In the genomic region with DNA sequence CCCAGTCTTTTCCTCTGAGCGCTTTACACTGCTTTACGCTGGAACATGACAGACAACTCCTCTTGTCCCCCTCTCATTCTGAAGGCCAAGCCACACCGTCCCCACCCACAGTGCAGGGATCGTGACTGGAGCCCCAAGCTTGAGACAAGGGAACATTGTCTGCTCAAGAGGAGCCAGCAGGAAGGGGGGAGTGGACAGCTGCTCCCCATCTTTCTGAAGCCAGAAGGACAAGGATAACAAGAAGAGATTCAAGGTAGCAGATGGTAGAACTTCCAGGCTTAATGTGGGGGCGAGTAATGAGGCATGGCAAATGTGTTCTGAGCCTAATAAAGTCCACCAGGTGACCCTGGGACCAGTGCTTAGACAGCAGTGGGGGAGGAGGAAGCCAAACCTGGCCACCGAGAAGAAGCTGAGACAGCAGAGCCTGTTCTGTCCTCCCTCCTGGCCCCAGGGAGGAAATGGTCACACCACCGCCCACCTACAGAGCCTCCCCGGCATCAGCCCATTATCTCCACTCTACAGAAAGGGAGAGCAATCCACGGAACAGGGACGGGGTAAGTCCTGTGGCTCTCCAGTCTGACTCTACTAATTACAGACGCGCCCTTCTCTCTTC, we compare ENCODE assay signal across 8 mouse cellular contexts. TPM values are rescaled to one million over a fixed set of nuclear protein-coding genes. Genes with fewer than 3 reads are reported as not detected.
DNase-seq lines count a peak whose midpoint lies in the region; ATAC-seq and TF ChIP-seq lines count a peak whose summit lies in the region.

No protein-coding gene starts in this region.

- TF ChIP-seq CTCF in liver, postnatal 0 days (IDR thresholded peaks at IDR 0.05; ENCODE audit: low read depth) = no peak

- H3K27me3 ChIP-seq in liver, embryonic 11.5 days (replicated peaks; ENCODE audit: control insufficient read depth, insufficient read depth, low read length) = peaks cover 40% of the 10 kb centered on the region
- peaks cover 29% of the 10 kb centered on the region for H3K27me3 ChIP-seq in liver, postnatal 0 days (ENCODE audit: insufficient read depth, low read length)
- H3K27me3 ChIP-seq in forebrain, embryonic 11.5 days (ENCODE audit: control insufficient read depth, insufficient read depth, low read length) = 0 out of 2 replicates have a peak, but pooled peaks cover 2% of the 10 kb centered on the region
- no peaks in the 10 kb centered on the region for H3K27me3 ChIP-seq in kidney, embryonic 14.5 days (ENCODE audit: control insufficient read depth, insufficient read depth, low read length)
- peaks cover 15% of the 10 kb centered on the region for H3K27me3 ChIP-seq in midbrain, embryonic 16.5 days (ENCODE audit: control insufficient read depth, insufficient read depth, low read depth, low read length)

- H3K4me3 ChIP-seq in liver, embryonic 11.5 days (ENCODE audit: low read depth, low read length) = peak overlapping the region; percentile 65
- no peak overlapping the region for H3K4me3 ChIP-seq in liver, postnatal 0 days (ENCODE audit: low read depth, low read length)
- H3K4me3 ChIP-seq in forebrain, embryonic 11.5 days (ENCODE audit: low read depth, low read length) = peak overlapping the region; percentile 27
- peak overlapping the region; percentile 87 for H3K4me3 ChIP-seq in kidney, embryonic 14.5 days (ENCODE audit: low read length)
- peak overlapping the region; percentile 8; the same call in 1 of the 2 replicates for H3K4me3 ChIP-seq in midbrain, embryonic 16.5 days (ENCODE audit: low read depth, low read length)

- 31% methylated on average over 12 of the region's 12 CpGs for WGBS in liver, embryonic 11.5 days
- 49% methylated on average over 12 of the region's 12 CpGs for WGBS in liver, postnatal 0 days (ENCODE audit: insufficient replicate concordance)
- 35% methylated on average over 12 of the region's 12 CpGs for WGBS in forebrain, embryonic 11.5 days
- 8% methylated on average over 12 of the region's 12 CpGs for WGBS in kidney, embryonic 14.5 days
- WGBS in midbrain, embryonic 16.5 days = 30% methylated on average over 12 of the region's 12 CpGs

- no peak overlapping the region for H3K9ac ChIP-seq in liver, embryonic 11.5 days (ENCODE audit: low read depth, low read length)
- H3K9ac ChIP-seq in liver, postnatal 0 days (replicated peaks) = no peak overlapping the region
- H3K9ac ChIP-seq in forebrain, embryonic 11.5 days (ENCODE audit: low read length) = peak overlapping the region; percentile 4
- H3K9ac ChIP-seq in kidney, embryonic 14.5 days (ENCODE audit: low read depth, low read length) = peak overlapping the region; percentile 95
- no peak overlapping the region for H3K9ac ChIP-seq in midbrain, embryonic 16.5 days (ENCODE audit: low read depth, low read length)

- H3K9me3 ChIP-seq in liver, embryonic 11.5 days (ENCODE audit: control insufficient read depth, low read length) = no peaks in the 10 kb centered on the region
- H3K9me3 ChIP-seq in liver, postnatal 0 days (ENCODE audit: low read length) = no peaks in the 10 kb centered on the region
- H3K9me3 ChIP-seq in forebrain, embryonic 11.5 days (ENCODE audit: control insufficient read depth, low read length) = no peaks in the 10 kb centered on the region
- H3K9me3 ChIP-seq in kidney, embryonic 14.5 days (ENCODE audit: control insufficient read depth, low read length) = no peaks in the 10 kb centered on the region
- H3K9me3 ChIP-seq in midbrain, embryonic 16.5 days (replicated peaks; ENCODE audit: control insufficient read depth, low read length, poor library complexity, severe bottlenecking) = no peaks in the 10 kb centered on the region

- no peak overlapping the region for H3K27ac ChIP-seq in liver, embryonic 11.5 days (ENCODE audit: low read depth, low read length)
- no peak overlapping the region for H3K27ac ChIP-seq in liver, postnatal 0 days (ENCODE audit: low read depth)
- no peak overlapping the region for H3K27ac ChIP-seq in forebrain, embryonic 11.5 days (ENCODE audit: low read depth, low read length)
- H3K27ac ChIP-seq in kidney, embryonic 14.5 days (ENCODE audit: low read depth, low read length) = peak overlapping the region; percentile 60; the same call in 1 of the 2 replicates
- H3K27ac ChIP-seq in midbrain, embryonic 16.5 days (ENCODE audit: low read length) = no peak overlapping the region

- no peaks in the 10 kb centered on the region for H3K36me3 ChIP-seq in liver, embryonic 11.5 days (ENCODE audit: control insufficient read depth, insufficient read depth, low read length)
- H3K36me3 ChIP-seq in liver, postnatal 0 days (replicated peaks; ENCODE audit: insufficient read depth, low read length) = no peaks in the 10 kb centered on the region
- no peaks in the 10 kb centered on the region for H3K36me3 ChIP-seq in forebrain, embryonic 11.5 days (ENCODE audit: control insufficient read depth, insufficient read depth, low read length)
- peaks cover 40% of the 10 kb centered on the region for H3K36me3 ChIP-seq in kidney, embryonic 14.5 days (ENCODE audit: control insufficient read depth, insufficient read depth, low read length)
- no peaks in the 10 kb centered on the region for H3K36me3 ChIP-seq in midbrain, embryonic 16.5 days (ENCODE audit: control insufficient read depth, insufficient read depth, low read length)

- peaks cover 65% of the 10 kb centered on the region for H3K4me1 ChIP-seq in liver, embryonic 11.5 days (replicated peaks; ENCODE audit: control insufficient read depth, insufficient read depth, low read length)
- peaks cover 5% of the 10 kb centered on the region for H3K4me1 ChIP-seq in liver, postnatal 0 days (ENCODE audit: insufficient read depth)
- H3K4me1 ChIP-seq in forebrain, embryonic 11.5 days (replicated peaks; ENCODE audit: control insufficient read depth, insufficient read depth, low read length) = peaks cover 51% of the 10 kb centered on the region
- H3K4me1 ChIP-seq in kidney, embryonic 14.5 days (ENCODE audit: control insufficient read depth, insufficient read depth, low read length) = peaks cover 85% of the 10 kb centered on the region
- H3K4me1 ChIP-seq in midbrain, embryonic 16.5 days (ENCODE audit: control insufficient read depth, insufficient read depth, low read length) = peaks cover 3% of the 10 kb centered on the region

- no peak for TF ChIP-seq EP300 in liver, postnatal 0 days (IDR thresholded peaks at IDR 0.05; ENCODE audit: low read depth)

- ATAC-seq in liver, embryonic 11.5 days (replicated peaks; ENCODE audit: low FRiP score) = no peak
- ATAC-seq in liver, postnatal 0 days = no peak
- no peak for ATAC-seq in forebrain, embryonic 11.5 days (replicated peaks; ENCODE audit: low FRiP score)
- 0 out of 2 replicates have a peak, but pooled peaks have one; percentile 13 for ATAC-seq in kidney, embryonic 14.5 days (ENCODE audit: low FRiP score, low TSS enrichment)
- no peak for ATAC-seq in midbrain, embryonic 16.5 days

- no peak for DNase-seq in liver, embryonic 11.5 days (ENCODE audit: low spot score)
- DNase-seq in liver, postnatal 0 days = no peak
- DNase-seq in forebrain, embryonic 11.5 days (ENCODE audit: low spot score) = peak; percentile 50
- no peak for DNase-seq in thymus, postnatal 25 days
- no peak for DNase-seq in thymus, postnatal 4 days
- DNase-seq in embryo, embryonic 10.5 days (ENCODE audit: low spot score) = no peak

- H3K4me2 ChIP-seq in liver, embryonic 11.5 days = peak overlapping the region; percentile 93
- H3K4me2 ChIP-seq in liver, postnatal 0 days (ENCODE audit: low read depth, low read length) = no peak overlapping the region; the same call in 1 of the 2 replicates
- H3K4me2 ChIP-seq in forebrain, embryonic 11.5 days (ENCODE audit: low read depth, low read length, severe bottlenecking) = peak overlapping the region; percentile 95
- peak overlapping the region; percentile 95 for H3K4me2 ChIP-seq in kidney, embryonic 14.5 days (replicated peaks; ENCODE audit: low read depth, low read length)
- peak overlapping the region; percentile 40 for H3K4me2 ChIP-seq in midbrain, embryonic 16.5 days (ENCODE audit: low read length)

RNA-seq across cellular contexts. Expression of a gene that starts 5.5 kb away (rescaled TPM):
- polyA plus RNA-seq in liver, embryonic 11.5 days (2014; fragmentation: Nextera tagmentation; extraction: Ambion mirVana) = 4.5 and 5.4 TPM in 2 replicates
- 0.35 and 0.38 TPM in 2 replicates for polyA plus RNA-seq in liver, postnatal 0 days (2015; fragmentation: Nextera tagmentation; extraction: Ambion mirVana)
- 7.8 and 10.1 TPM in 2 replicates for polyA plus RNA-seq in forebrain, embryonic 11.5 days (2014; fragmentation: Nextera tagmentation; extraction: Ambion mirVana)
- polyA plus RNA-seq in kidney, embryonic 14.5 days (2014; fragmentation: Nextera tagmentation; extraction: Ambion mirVana) = 11.6 and 15.5 TPM in 2 replicates
- 13.8 and 17.6 TPM in 2 replicates for polyA plus RNA-seq in midbrain, embryonic 16.5 days (2015; fragmentation: Nextera tagmentation; extraction: Ambion mirVana)

RNA-seq across cellular contexts. Expression of a gene that starts 48.0 kb away (rescaled TPM):
- 4.1 and 4.3 TPM in 2 replicates for polyA plus RNA-seq in liver, embryonic 11.5 days (2014; fragmentation: Nextera tagmentation; extraction: Ambion mirVana)
- 5.3 and 6.0 TPM in 2 replicates for polyA plus RNA-seq in liver, postnatal 0 days (2015; fragmentation: Nextera tagmentation; extraction: Ambion mirVana)
- 1.9 and 3.3 TPM in 2 replicates for polyA plus RNA-seq in forebrain, embryonic 11.5 days (2014; fragmentation: Nextera tagmentation; extraction: Ambion mirVana)
- polyA plus RNA-seq in kidney, embryonic 14.5 days (2014; fragmentation: Nextera tagmentation; extraction: Ambion mirVana) = 3.6 and 4.4 TPM in 2 replicates
- polyA plus RNA-seq in midbrain, embryonic 16.5 days (2015; fragmentation: Nextera tagmentation; extraction: Ambion mirVana) = 2.8 and 3.0 TPM in 2 replicates

Comparison
In these comparisons a context has a peak if more than half of its experiments do, and no peak if none do; other contexts are left out.
1. H3K9ac ChIP-seq: peak in forebrain, embryonic 11.5 days (single experiment) and kidney, embryonic 14.5 days (single experiment); none in liver, embryonic 11.5 days (single experiment), liver, postnatal 0 days (single experiment) and midbrain, embryonic 16.5 days (single experiment).